Mouse (Mus musculus): ENCODE measurements around the gene Rsrp1. TPM values are rescaled to one million over a fixed set of nuclear protein-coding genes. Genes with fewer than 3 reads are reported as not detected.
A peak's percentile ranks its signal among the peaks of the same experiment; 100 is the strongest.

The Rsrp1 gene
- total RNA-seq, 1 experiment from 2014 or later: 177 TPM

DNA sequence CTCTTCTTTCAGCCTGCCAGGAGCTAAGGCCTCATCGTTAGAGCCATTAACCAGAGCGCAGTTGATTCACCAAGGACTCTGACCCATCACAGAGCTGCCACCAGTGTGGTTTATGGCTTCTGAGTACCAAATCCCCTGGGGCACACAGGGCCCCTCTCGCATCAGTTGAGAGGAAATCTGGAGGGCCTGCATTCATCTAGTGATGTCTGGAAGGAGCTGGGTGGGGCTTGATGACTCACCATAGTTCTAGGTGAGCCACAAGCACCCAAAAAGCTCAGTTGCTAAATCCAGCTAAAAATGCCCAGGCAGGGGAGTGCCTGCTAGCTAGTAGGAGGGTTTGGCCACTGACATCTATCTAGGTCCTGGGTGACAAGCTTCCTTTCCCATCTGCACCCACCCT, 32.5 kb downstream of the Rsrp1 start:
- 0 out of 2 replicates have a peak, but pooled peaks have one; percentile 7 for ATAC-seq (replicated peaks; ENCODE audit: low read depth, poor library complexity, severe bottlenecking)

DNA sequence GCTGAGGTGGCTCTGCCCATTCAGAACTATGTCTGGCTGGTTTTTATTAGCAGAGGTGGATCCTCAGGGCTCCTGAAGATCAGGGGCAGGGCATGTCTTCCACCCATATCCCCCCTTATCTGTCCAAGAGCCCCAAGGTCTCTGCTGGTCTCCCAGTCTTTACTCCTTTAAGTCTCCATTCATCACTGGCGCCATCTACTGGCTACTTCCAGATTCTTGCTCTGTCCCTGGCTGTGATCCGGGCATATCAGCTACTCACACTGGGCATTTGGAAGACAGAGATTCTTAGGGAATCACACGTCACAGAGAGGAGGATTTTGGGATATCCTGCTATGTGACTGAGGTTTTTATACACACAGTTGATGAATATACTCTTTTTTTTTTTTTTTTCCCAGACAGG, 32.9 kb downstream of the Rsrp1 start:
- peak; percentile 67 for ATAC-seq (replicated peaks; ENCODE audit: low read depth, poor library complexity, severe bottlenecking)

DNA sequence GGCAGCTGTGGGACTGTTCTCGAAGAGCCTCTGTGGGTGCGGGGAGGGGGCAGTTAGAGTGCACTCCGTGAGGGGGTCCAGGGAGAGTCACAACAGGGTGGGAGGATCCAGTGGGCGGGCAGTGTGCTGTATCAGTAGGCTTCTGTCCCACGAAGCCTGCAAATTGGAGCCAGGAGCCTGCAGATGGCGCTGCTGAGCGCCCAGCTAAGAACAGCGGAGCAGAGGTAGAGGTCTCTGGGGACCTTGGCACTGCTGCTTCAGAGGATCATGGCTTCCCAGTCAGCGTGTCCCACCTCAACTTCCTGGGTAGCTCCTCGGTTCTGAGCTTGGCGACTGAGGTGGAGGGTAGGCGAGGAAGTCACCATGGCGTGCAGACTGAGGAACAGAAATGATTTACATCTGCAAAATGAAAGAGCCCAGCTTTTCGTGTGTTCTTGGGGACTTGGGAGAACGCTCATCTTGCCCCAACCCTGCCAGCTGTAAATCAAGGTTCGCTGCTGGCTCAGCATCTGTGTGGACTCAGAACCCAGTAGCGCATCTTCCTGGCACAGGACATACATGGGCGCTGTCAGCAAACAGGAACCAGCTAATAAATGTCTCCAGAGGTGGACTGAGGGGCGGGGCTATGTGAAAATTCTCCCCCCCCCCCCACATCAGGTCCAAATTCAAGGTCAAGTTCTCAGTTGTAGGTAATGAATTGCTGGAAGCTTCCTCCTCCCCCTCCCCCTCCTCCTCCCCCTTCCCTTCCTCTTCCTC, 39.8 kb downstream of the Rsrp1 start:
- ATAC-seq (replicated peaks; ENCODE audit: low read depth, poor library complexity, severe bottlenecking): peak; percentile 89

DNA sequence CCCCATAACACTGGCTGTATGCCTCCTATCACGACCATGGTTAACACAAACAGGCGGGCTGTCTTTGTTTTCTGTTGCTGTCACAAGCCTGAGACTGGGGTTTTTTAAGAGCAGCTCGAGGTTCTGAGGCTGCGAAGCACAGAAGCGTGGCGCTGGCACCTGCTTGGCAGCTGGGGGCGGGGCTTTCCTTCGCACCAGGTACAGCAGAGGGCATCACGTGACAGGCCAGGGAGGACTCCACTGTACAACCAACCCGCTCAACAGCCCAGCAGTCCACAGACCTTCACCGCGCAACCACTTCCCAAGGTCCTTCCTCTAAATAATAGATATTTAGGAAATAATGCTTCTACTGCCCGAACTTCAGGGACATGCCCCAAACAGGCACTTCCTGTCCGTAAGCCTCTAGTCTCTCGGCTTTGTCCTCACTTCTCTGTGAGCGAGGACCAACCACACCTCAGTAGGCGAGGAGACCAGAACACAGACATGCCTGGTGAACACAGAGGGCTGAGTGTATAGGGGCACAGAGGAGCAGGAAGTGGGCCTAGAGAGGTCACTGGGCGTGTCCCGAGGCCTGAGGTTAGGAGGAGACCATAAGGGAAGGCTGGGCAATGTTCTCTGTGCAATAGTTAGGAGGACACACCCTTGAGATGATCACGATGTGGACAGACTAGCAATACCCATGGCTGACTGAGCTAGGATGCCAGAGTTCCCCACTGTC, 44.7 kb downstream of the Rsrp1 start:
- peak; percentile 52; the same call in 1 of the 2 replicates for ATAC-seq (replicated peaks; ENCODE audit: low read depth, poor library complexity, severe bottlenecking)

DNA sequence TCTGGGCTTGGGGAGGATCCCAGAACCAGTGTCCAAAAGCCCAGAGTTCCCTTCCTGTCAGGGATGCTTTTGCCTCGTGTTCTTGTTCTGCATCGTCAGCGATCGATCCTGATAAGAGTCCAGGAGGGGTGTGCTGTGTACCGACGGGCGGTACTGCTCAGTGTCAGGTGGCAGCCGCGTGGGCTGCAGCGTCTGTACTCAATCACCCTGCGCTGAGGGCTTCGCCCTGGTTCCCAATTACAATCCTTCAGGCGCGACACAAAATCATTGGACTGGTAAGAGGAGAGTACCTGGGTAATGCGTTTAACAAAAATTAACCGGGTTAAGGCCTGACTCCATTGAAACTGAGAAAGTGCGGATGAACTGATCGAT, 45.2 kb downstream of the Rsrp1 start:
- no peak for ATAC-seq (replicated peaks; ENCODE audit: low read depth, poor library complexity, severe bottlenecking)

DNA sequence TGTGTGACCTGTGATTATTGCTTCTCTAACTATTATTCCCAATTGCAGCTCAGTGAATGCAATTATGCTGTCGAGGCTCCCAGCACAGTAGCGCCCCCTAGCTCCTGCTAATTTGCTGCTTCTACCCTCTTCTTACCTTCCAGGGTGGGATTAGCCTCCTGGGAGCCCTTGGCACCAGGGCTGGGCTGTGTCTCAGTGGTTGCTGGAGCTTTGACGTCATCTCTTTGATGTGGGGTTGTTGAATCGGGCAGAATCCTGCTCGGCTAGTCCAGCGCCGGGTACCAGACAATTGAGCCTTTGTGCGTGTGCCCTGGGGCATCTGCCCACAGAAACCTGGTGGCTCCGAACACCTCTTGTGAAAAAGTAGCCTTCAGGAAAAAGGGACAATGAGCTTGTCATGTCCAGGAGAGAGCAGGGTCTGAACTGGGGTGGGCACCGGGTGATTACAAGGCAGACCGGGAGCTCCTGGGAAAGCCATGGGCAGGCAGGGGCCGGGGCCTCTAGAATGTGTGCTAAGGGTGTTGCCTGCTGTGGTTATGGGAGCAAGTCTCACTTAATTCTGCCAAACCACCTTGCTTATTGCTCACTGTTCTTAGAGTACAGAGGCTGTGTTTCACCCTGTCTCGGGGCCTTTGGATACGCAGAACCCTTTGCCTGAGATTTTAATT, 52.0 kb downstream of the Rsrp1 start:
- 0 out of 2 replicates have a peak, but pooled peaks have one; percentile 45 for ATAC-seq (replicated peaks; ENCODE audit: low read depth, poor library complexity, severe bottlenecking)

DNA sequence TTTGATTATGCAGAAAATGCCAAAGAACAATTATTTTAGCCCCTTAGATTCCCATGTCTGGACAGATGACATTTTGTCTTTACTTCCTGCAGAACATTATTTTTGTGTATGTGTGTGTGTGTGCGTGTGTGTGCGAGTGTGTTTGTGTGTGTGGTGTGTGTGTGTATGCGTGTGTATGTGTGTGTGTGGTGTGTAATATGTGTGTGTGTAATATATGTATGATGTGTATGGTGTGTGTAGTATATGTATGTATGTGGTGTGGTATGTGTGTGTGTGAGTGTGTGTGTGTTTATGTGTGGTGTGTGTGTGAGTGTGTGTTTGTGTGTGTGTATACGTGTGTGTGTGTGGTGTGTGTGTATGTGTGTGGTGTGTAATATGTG, 52.5 kb downstream of the Rsrp1 start:
- no peak for ATAC-seq (replicated peaks; ENCODE audit: low read depth, poor library complexity, severe bottlenecking)

Other genes with a start within 250 kb of the Rsrp1 start
- gene Man1c1, start 219.3 kb upstream of the Rsrp1 start, total RNA-seq (2017): 1.2 and 1.6 TPM in 2 replicates
- 8.7 and 9.6 TPM in 2 replicates for gene Ldlrap1, start 155.6 kb upstream of the Rsrp1 start, total RNA-seq (2017)
- 55.1 and 63.9 TPM in 2 replicates for gene Maco1, start 70.2 kb upstream of the Rsrp1 start, total RNA-seq (2017)
- 52.9 and 59.6 TPM in 2 replicates for gene Rhd, start 59.1 kb upstream of the Rsrp1 start, total RNA-seq (2017)
- gene Tmem50a, start 8.6 kb upstream of the Rsrp1 start, total RNA-seq (2017): 168 and 202 TPM in 2 replicates
- gene Syf2, start 7.3 kb downstream of the Rsrp1 start, total RNA-seq (2017): 230 and 275 TPM in 2 replicates
- gene Runx3, start 197.1 kb downstream of the Rsrp1 start, total RNA-seq (2017): 8.9 and 20.1 TPM in 2 replicates